Mouse (Mus musculus): ENCODE data around the gene Srpk1. TPM values are rescaled to one million over a fixed set of nuclear protein-coding genes. Genes with fewer than 3 reads are reported as not detected.
A peak's percentile ranks its signal among the peaks of the same experiment; 100 is the strongest.

The Srpk1 gene
- polyA plus RNA-seq, 1 experiment from 2014 or later = 79.2 TPM

- no peak for TF ChIP-seq CTCF (IDR thresholded peaks at IDR 0.05; ENCODE audit: low read depth)
- DNase-seq (ENCODE audit: low spot score) (no peak), ATAC-seq (replicated peaks; ENCODE audit: low FRiP score, low read depth) (no peak; the same call in 1 of the 2 replicates)
- H3K9ac ChIP-seq (ENCODE audit: low read depth, low read length) = no peak overlapping the region
- H3K4me1 ChIP-seq (replicated peaks; ENCODE audit: insufficient read depth, low read length) = no peaks in the 10 kb centered on the region
- peaks cover 74% of the 10 kb centered on the region for H3K36me3 ChIP-seq (ENCODE audit: insufficient read depth, low read length)
- WGBS = 56% methylated on average over 9 of the region's 9 CpGs
- no peaks in the 10 kb centered on the region for H3K9me3 ChIP-seq (replicated peaks; ENCODE audit: low read length)
- H3K27ac ChIP-seq = no peak overlapping the region
- H3K27me3 ChIP-seq (ENCODE audit: insufficient read depth, low read length) = no peaks in the 10 kb centered on the region
- no peak overlapping the region for H3K4me2 ChIP-seq (ENCODE audit: low read length)
- no peak overlapping the region for H3K4me3 ChIP-seq (replicated peaks; ENCODE audit: low read depth, low read length)
These were observed 20.8 kb downstream of the Srpk1 start for GRCm38 (mm10) chr17:28601557-28602250.

GRCm38 (mm10) chr17:28600780-28601179 lies 21.7 kb downstream of the Srpk1 start:
- 87% methylated on average over 5 of the region's 5 CpGs for WGBS
- no peak for TF ChIP-seq CTCF (IDR thresholded peaks at IDR 0.05; ENCODE audit: low read depth)
- no peak for DNase-seq (ENCODE audit: low spot score)
- no peak overlapping the region for H3K9ac ChIP-seq (ENCODE audit: low read depth, low read length)
- peaks cover 78% of the 10 kb centered on the region for H3K36me3 ChIP-seq (ENCODE audit: insufficient read depth, low read length)
- H3K27me3 ChIP-seq (ENCODE audit: insufficient read depth, low read length) = no peaks in the 10 kb centered on the region
- no peak overlapping the region for H3K4me2 ChIP-seq (ENCODE audit: low read length)
- H3K27ac ChIP-seq = no peak overlapping the region
- no peak overlapping the region for H3K4me3 ChIP-seq (replicated peaks; ENCODE audit: low read depth, low read length)
- ATAC-seq (replicated peaks; ENCODE audit: low FRiP score, low read depth) = no peak
- H3K4me1 ChIP-seq (replicated peaks; ENCODE audit: insufficient read depth, low read length) = no peaks in the 10 kb centered on the region
- H3K9me3 ChIP-seq (replicated peaks; ENCODE audit: low read length) = no peaks in the 10 kb centered on the region

GRCm38 (mm10) chr17:28593965-28594364 lies 28.5 kb downstream of the Srpk1 start:
- H3K9me3 ChIP-seq (replicated peaks; ENCODE audit: low read length) = no peaks in the 10 kb centered on the region
- H3K4me2 ChIP-seq (ENCODE audit: low read length) = no peak overlapping the region
- TF ChIP-seq CTCF (IDR thresholded peaks at IDR 0.05; ENCODE audit: low read depth) = no peak
- no peaks in the 10 kb centered on the region for H3K4me1 ChIP-seq (replicated peaks; ENCODE audit: insufficient read depth, low read length)
- H3K27me3 ChIP-seq (ENCODE audit: insufficient read depth, low read length) = no peaks in the 10 kb centered on the region
- H3K4me3 ChIP-seq (replicated peaks; ENCODE audit: low read depth, low read length) = no peak overlapping the region
- DNase-seq (ENCODE audit: low spot score) (no peak), ATAC-seq (replicated peaks; ENCODE audit: low FRiP score, low read depth) (no peak)
- H3K27ac ChIP-seq = no peak overlapping the region
- no peak overlapping the region for H3K9ac ChIP-seq (ENCODE audit: low read depth, low read length)
- WGBS = 78% methylated on average over 4 of the region's 4 CpGs
- peaks cover 62% of the 10 kb centered on the region for H3K36me3 ChIP-seq (ENCODE audit: insufficient read depth, low read length)

GRCm38 (mm10) chr17:28592998-28593397 lies 29.5 kb downstream of the Srpk1 start:
- DNase-seq (ENCODE audit: low spot score) (peak; percentile 82), ATAC-seq (replicated peaks; ENCODE audit: low FRiP score, low read depth) (0 out of 2 replicates have a peak, but pooled peaks have one; percentile 25)
- Histone ChIP-seq H3K4me2 (ENCODE audit: low read length) (no peak overlapping the region), H3K36me3 (ENCODE audit: insufficient read depth, low read length) (peaks cover 64% of the 10 kb centered on the region), H3K4me3 (replicated peaks; ENCODE audit: low read depth, low read length) (no peak overlapping the region), H3K9me3 (replicated peaks; ENCODE audit: low read length) (no peaks in the 10 kb centered on the region), H3K27ac (no peak overlapping the region), H3K27me3 (ENCODE audit: insufficient read depth, low read length) (no peaks in the 10 kb centered on the region), H3K9ac (ENCODE audit: low read depth, low read length) (no peak overlapping the region), H3K4me1 (replicated peaks; ENCODE audit: insufficient read depth, low read length) (no peaks in the 10 kb centered on the region)
- TF ChIP-seq CTCF (IDR thresholded peaks at IDR 0.05; ENCODE audit: low read depth) = peak; percentile 92
- WGBS = 13% methylated on average over 4 of the region's 4 CpGs

GRCm38 (mm10) chr17:28591476-28591875 lies 31.0 kb downstream of the Srpk1 start:
- DNase-seq (ENCODE audit: low spot score) = no peak
- no peak overlapping the region for H3K4me2 ChIP-seq (ENCODE audit: low read length)

GRCm38 (mm10) chr17:28590596-28590995 lies 31.9 kb downstream of the Srpk1 start:
- TF ChIP-seq CTCF (IDR thresholded peaks at IDR 0.05; ENCODE audit: low read depth) = no peak
- no peak overlapping the region for H3K9ac ChIP-seq (ENCODE audit: low read depth, low read length)
- H3K4me2 ChIP-seq (ENCODE audit: low read length) = no peak overlapping the region
- no peaks in the 10 kb centered on the region for H3K4me1 ChIP-seq (replicated peaks; ENCODE audit: insufficient read depth, low read length)
- 88% methylated on average over 3 of the region's 3 CpGs for WGBS
- no peaks in the 10 kb centered on the region for H3K9me3 ChIP-seq (replicated peaks; ENCODE audit: low read length)
- H3K4me3 ChIP-seq (replicated peaks; ENCODE audit: low read depth, low read length) = no peak overlapping the region
- H3K27me3 ChIP-seq (ENCODE audit: insufficient read depth, low read length) = no peaks in the 10 kb centered on the region
- ATAC-seq (replicated peaks; ENCODE audit: low FRiP score, low read depth) = no peak
- H3K36me3 ChIP-seq (ENCODE audit: insufficient read depth, low read length) = peaks cover 50% of the 10 kb centered on the region
- DNase-seq (ENCODE audit: low spot score) = no peak
- H3K27ac ChIP-seq = no peak overlapping the region

More at GRCm38 (mm10) chr17:28591476-28591875, 31.0 kb downstream of the Srpk1 start:
- no peaks in the 10 kb centered on the region for H3K27me3 ChIP-seq (ENCODE audit: insufficient read depth, low read length)
- WGBS = 95% methylated on average over 5 of the region's 5 CpGs
- peaks cover 56% of the 10 kb centered on the region for H3K36me3 ChIP-seq (ENCODE audit: insufficient read depth, low read length)
- no peak overlapping the region for H3K4me3 ChIP-seq (replicated peaks; ENCODE audit: low read depth, low read length)
- no peaks in the 10 kb centered on the region for H3K9me3 ChIP-seq (replicated peaks; ENCODE audit: low read length)
- H3K27ac ChIP-seq = no peak overlapping the region
- no peak overlapping the region for H3K9ac ChIP-seq (ENCODE audit: low read depth, low read length)
- no peak for ATAC-seq (replicated peaks; ENCODE audit: low FRiP score, low read depth)
- no peak for TF ChIP-seq CTCF (IDR thresholded peaks at IDR 0.05; ENCODE audit: low read depth)
- H3K4me1 ChIP-seq (replicated peaks; ENCODE audit: insufficient read depth, low read length) = no peaks in the 10 kb centered on the region

All from kidney, postnatal 0 days (tissue).